8 mouse cellular contexts compared by ENCODE assay signal in genomic region chr13:90922751-90923612, GRCm38 (mm10). TPM values are rescaled to one million over a fixed set of nuclear protein-coding genes. Genes with fewer than 3 reads are reported as not detected.
DNase-seq lines count a peak whose midpoint lies in the region; ATAC-seq and TF ChIP-seq lines count a peak whose summit lies in the region.

Gene Rps23, plus strand, starts transcription at chr13:90922958.

- H3K4me2 ChIP-seq in forebrain, embryonic 16.5 days (ENCODE audit: low read length): peak within 1 kb of the TSS; percentile 68
- peak within 1 kb of the TSS; percentile 73 for H3K4me2 ChIP-seq in lung, embryonic 14.5 days

- DNase-seq in G1E (ENCODE audit: low spot score): peak; percentile 63
- DNase-seq in cerebellum, adult 18-20 months: peak; percentile 90 to 91
- DNase-seq in heart, postnatal 36 days: peak; percentile 93 to 94
- DNase-seq in layer of hippocampus, adult 2 months (ENCODE audit: low spot score in 2 of 2): peak; percentile 87
- DNase-seq in lung, embryonic 14.5 days: peak; percentile 96
- DNase-seq in thymus, adult 2 months: peak; percentile 91

- intact Hi-C loops in heart, postnatal 36 days (cut with DNase I): loop anchor here (5.0 kb wide), 1 partner anchor 299 kb away; the partner anchor contains the start of gene Atg10

- TF ChIP-seq POLR2A in olfactory bulb, adult 2 months (IDR thresholded peaks at IDR 0.05; ENCODE audit: insufficient read depth, low read depth, low read length): peak; percentile 87
- peak; percentile 88 for TF ChIP-seq POLR2A in thymus, adult 2 months (IDR thresholded peaks at IDR 0.05; ENCODE audit: control insufficient read depth, extremely low read depth, insufficient read depth, low read length, poor library complexity)

- H3K9ac ChIP-seq in forebrain, embryonic 16.5 days (replicated peaks; ENCODE audit: low read depth, low read length): peak within 1 kb of the TSS; percentile 93
- peak within 1 kb of the TSS; percentile 99 for H3K9ac ChIP-seq in lung, embryonic 14.5 days

- peak; percentile 67 for ATAC-seq in G1E (ENCODE audit: extremely low read depth, insufficient number of reproducible peaks, low FRiP score, poor library complexity, severe bottlenecking)
- ATAC-seq in forebrain, embryonic 16.5 days: peak; percentile 97
- ATAC-seq in lung, embryonic 14.5 days (ENCODE audit: insufficient read depth): peak; percentile 98

- peaks cover 39% of the 10 kb centered on the region for H3K4me1 ChIP-seq in G1E (ENCODE audit: insufficient read depth, low read depth, low read length)
- peaks cover 6% of the 10 kb centered on the region; the same call in 1 of the 2 replicates for H3K4me1 ChIP-seq in forebrain, embryonic 16.5 days (replicated peaks; ENCODE audit: control insufficient read depth, insufficient read depth, low read length)
- no peaks in the 10 kb centered on the region for H3K4me1 ChIP-seq in lung, embryonic 14.5 days (ENCODE audit: insufficient read depth)
- no peaks in the 10 kb centered on the region for H3K4me1 ChIP-seq in olfactory bulb, adult 2 months (ENCODE audit: control insufficient read depth, insufficient read depth, low read length)
- H3K4me1 ChIP-seq in thymus, adult 2 months (replicated peaks; ENCODE audit: control insufficient read depth, insufficient read depth, low read length): no peaks in the 10 kb centered on the region

- TF ChIP-seq CTCF in G1E (IDR thresholded peaks at IDR 0.05; ENCODE audit: low read depth, low read length): no peak
- TF ChIP-seq CTCF in layer of hippocampus, adult 2 months (conservative IDR thresholded peaks at IDR 0.05): no peak
- no peak for TF ChIP-seq CTCF in lung, embryonic 14.5 days (IDR thresholded peaks at IDR 0.05; ENCODE audit: low read depth)
- no peak for TF ChIP-seq CTCF in olfactory bulb, adult 2 months (IDR thresholded peaks at IDR 0.05; ENCODE audit: insufficient read depth, low read depth, low read length)
- TF ChIP-seq CTCF in thymus, adult 2 months (IDR thresholded peaks at IDR 0.05; ENCODE audit: borderline replicate concordance, control insufficient read depth, extremely low read depth, insufficient read depth, low read length, poor library complexity): peak; percentile 27; the same call in 1 of the 2 replicates

- no peaks in the 10 kb centered on the region for H3K9me3 ChIP-seq in G1E (replicated peaks)
- H3K9me3 ChIP-seq in forebrain, embryonic 16.5 days (ENCODE audit: control insufficient read depth, low read length): no peaks in the 10 kb centered on the region
- no peaks in the 10 kb centered on the region for H3K9me3 ChIP-seq in lung, embryonic 14.5 days (ENCODE audit: low read depth, low read length)

- under 1% methylated on average over 57 of the region's 57 CpGs for WGBS in forebrain, embryonic 16.5 days
- WGBS in lung, embryonic 14.5 days: under 1% methylated on average over 57 of the region's 57 CpGs
- WGBS in olfactory bulb, adult 2 months: under 1% methylated on average over 57 of the region's 57 CpGs
- under 1% methylated on average over 57 of the region's 57 CpGs for WGBS in thymus, adult 2 months

- peaks cover 29% of the 10 kb centered on the region for H3K36me3 ChIP-seq in G1E (replicated peaks)
- peaks cover 12% of the 10 kb centered on the region for H3K36me3 ChIP-seq in forebrain, embryonic 16.5 days (ENCODE audit: control insufficient read depth, insufficient read depth)
- H3K36me3 ChIP-seq in lung, embryonic 14.5 days (ENCODE audit: insufficient read depth): peaks cover 32% of the 10 kb centered on the region
- H3K36me3 ChIP-seq in thymus, adult 2 months (ENCODE audit: control insufficient read depth, insufficient read depth, low read length): peaks cover 26% of the 10 kb centered on the region

- H3K4me3 ChIP-seq in G1E (ENCODE audit: low read depth, low read length): peak within 1 kb of the TSS; percentile 89
- peak within 1 kb of the TSS; percentile 84 for H3K4me3 ChIP-seq in forebrain, embryonic 16.5 days (replicated peaks; ENCODE audit: low read length)
- peak within 1 kb of the TSS; percentile 99 for H3K4me3 ChIP-seq in layer of hippocampus, adult 2 months
- peak within 1 kb of the TSS; percentile 90 for H3K4me3 ChIP-seq in lung, embryonic 14.5 days (ENCODE audit: low read depth, low read length)
- peak within 1 kb of the TSS; percentile 69 for H3K4me3 ChIP-seq in olfactory bulb, adult 2 months (ENCODE audit: insufficient read depth, low read depth, low read length)
- H3K4me3 ChIP-seq in thymus, adult 2 months (ENCODE audit: control insufficient read depth, insufficient read depth, low read length): peak within 1 kb of the TSS; percentile 71

- H3K27me3 ChIP-seq in G1E (ENCODE audit: insufficient read depth, low read length): no peaks in the 10 kb centered on the region
- no peaks in the 10 kb centered on the region for H3K27me3 ChIP-seq in forebrain, embryonic 16.5 days (replicated peaks; ENCODE audit: control insufficient read depth, insufficient read depth, low read length)
- H3K27me3 ChIP-seq in lung, embryonic 14.5 days (ENCODE audit: insufficient read depth, low read length): no peaks in the 10 kb centered on the region
- no peaks in the 10 kb centered on the region for H3K27me3 ChIP-seq in thymus, adult 2 months (ENCODE audit: control insufficient read depth, insufficient read depth, low read length)

- H3K27ac ChIP-seq in forebrain, embryonic 16.5 days (ENCODE audit: low read length): peak within 1 kb of the TSS; percentile 77
- peak within 1 kb of the TSS; percentile 99 for H3K27ac ChIP-seq in layer of hippocampus, adult 2 months
- peak within 1 kb of the TSS; percentile 85 for H3K27ac ChIP-seq in lung, embryonic 14.5 days (ENCODE audit: low read depth)
- peak within 1 kb of the TSS; percentile 87 for H3K27ac ChIP-seq in olfactory bulb, adult 2 months (ENCODE audit: insufficient read depth, low read depth, low read length)
- H3K27ac ChIP-seq in thymus, adult 2 months (ENCODE audit: control insufficient read depth, insufficient read depth, low read length): peak within 1 kb of the TSS; percentile 28; the same call in 1 of the 2 replicates

RNA-seq across cellular contexts. Expression of gene Rps23, which starts in this region (rescaled TPM):
- total RNA-seq in G1E (2014; fragmentation: Nextera tagmentation) (1,211 and 1,212 TPM in 2 replicates), G1E (2017) (1,261 and 1,383 TPM in 2 replicates)
- polyA plus RNA-seq in G1E (2012): 1,781 and 2,693 TPM in 2 replicates
- 114 and 136 TPM in 2 replicates for polyA plus RNA-seq in forebrain, embryonic 16.5 days (2015; fragmentation: Nextera tagmentation; extraction: Ambion mirVana)
- total RNA-seq in heart, postnatal 36 days (2021): 100 to 1,000 TPM; 179 to 188 TPM
- total RNA-seq in layer of hippocampus, adult 2 months (2021): 100 to 1,000 TPM; 227 to 254 TPM
- polyA plus RNA-seq in lung, embryonic 14.5 days (2014; fragmentation: Nextera tagmentation; extraction: Ambion mirVana): 281 and 321 TPM in 2 replicates
- polyA plus RNA-seq in olfactory bulb, adult 2 months (2012; ENCODE audit: insufficient read depth, insufficient read length, low replicate concordance, missing spikeins): 542 TPM in 1 of 2 replicates, not detected in the other
- polyA plus RNA-seq in thymus, adult 2 months (2012; rRNA removed): 317 and 333 TPM in 2 replicates

Comparison
In these comparisons a context has a peak if more than half of its experiments do, and no peak if none do; other contexts are left out.
1. Peak in every context shown above with its lines: DNase-seq, ATAC-seq, H3K4me3 ChIP-seq and H3K27ac ChIP-seq.
2. RNA of gene Rps23 (total RNA-seq): 1,211 to 1,383 TPM in G1E; 227 to 254 TPM in layer of hippocampus, adult 2 months and 179 to 188 TPM in heart, postnatal 36 days; every median in the first group is over 4 times any median in the second.
3. H3K27ac ChIP-seq: peak in every context shown above with its lines; median percentile 99 in layer of hippocampus, adult 2 months; 87 in olfactory bulb, adult 2 months; 85 in lung, embryonic 14.5 days; 77 in forebrain, embryonic 16.5 days; 28 in thymus, adult 2 months.